Mouse (Mus musculus): Measurements from ENCODE around the gene Antxr1.

- TF ChIP-seq GATA1 (IDR thresholded peaks at IDR 0.05; ENCODE audit: low read length) (no peak), TAL1 (IDR thresholded peaks at IDR 0.05; ENCODE audit: low read length) (no peak)
Measured at GRCm38 (mm10) chr6:87130628-87131027, 205.0 kb downstream of the Antxr1 start.
